Mouse (Mus musculus): ENCODE results near the gene Cdr2.
"Not testable (repeated sequence)": the region's sequence is repeated elsewhere in the genome, so short reads cannot be mapped to it uniquely, and the experiment has no call there.

Gene Cdr2

GRCm38 (mm10) chr7:120972471-120972870 is 9.6 kb downstream of the Cdr2 start:
- CTCF ChIA-PET = interaction anchor here (0.7 kb wide), 1 partner anchor 39 kb away, joined by 5 read pairs; no protein-coding TSS in a partner anchor

GRCm38 (mm10) chr7:120970112-120970511 is 12.0 kb downstream of the Cdr2 start:
- CTCF ChIA-PET = no interaction called here

DNA sequence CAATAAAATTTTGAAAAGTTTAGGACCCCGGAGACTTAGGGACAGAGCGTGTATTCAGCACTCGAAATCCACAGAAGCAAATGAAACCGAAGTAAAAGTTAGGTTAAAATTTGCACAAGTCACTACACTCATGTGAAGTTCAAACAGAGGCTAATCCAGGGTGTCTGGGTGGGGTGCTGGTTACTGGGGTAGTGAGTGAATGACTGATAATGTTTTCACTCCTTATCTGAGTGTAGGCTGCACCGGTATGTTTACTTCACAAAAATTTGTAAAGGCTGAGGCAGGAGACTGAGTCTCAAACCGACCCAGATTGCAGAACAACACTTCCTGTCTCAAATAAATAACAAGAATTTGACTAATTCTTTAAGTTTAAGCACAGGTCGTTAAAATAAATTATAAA is 12.9 kb downstream of the Cdr2 start:
- CTCF ChIA-PET = no interaction called here

GRCm38 (mm10) chr7:120963126-120963525 is 19.0 kb downstream of the Cdr2 start:
- CTCF ChIA-PET = no interaction called here

- CTCF ChIA-PET = no interaction called here
Observed at GRCm38 (mm10) chr7:120961893-120962292, 20.2 kb downstream of the Cdr2 start.

- CTCF ChIA-PET = no interaction called here
Observed at GRCm38 (mm10) chr7:120960601-120961000, 21.5 kb downstream of the Cdr2 start.

DNA sequence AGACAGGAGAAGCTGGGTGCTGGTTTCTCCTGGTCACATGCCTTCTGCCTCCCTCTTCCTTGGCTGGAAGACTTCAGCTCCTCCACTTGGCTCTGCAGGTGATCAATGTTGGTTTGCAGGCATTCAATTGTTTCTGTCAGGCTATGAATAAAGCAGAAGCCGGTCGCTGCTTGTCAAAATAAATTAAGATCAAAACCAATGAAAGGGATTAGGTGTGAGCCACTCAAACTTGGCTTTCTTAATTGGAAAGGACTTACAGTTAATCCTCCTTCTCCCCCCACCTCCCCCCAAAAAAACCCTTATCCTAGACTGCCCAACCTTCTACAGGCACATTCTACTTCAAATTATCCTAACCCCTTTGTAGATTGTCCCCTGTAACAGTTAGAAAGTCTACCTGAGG is 22.0 kb downstream of the Cdr2 start:
- CTCF ChIA-PET = no interaction called here

DNA sequence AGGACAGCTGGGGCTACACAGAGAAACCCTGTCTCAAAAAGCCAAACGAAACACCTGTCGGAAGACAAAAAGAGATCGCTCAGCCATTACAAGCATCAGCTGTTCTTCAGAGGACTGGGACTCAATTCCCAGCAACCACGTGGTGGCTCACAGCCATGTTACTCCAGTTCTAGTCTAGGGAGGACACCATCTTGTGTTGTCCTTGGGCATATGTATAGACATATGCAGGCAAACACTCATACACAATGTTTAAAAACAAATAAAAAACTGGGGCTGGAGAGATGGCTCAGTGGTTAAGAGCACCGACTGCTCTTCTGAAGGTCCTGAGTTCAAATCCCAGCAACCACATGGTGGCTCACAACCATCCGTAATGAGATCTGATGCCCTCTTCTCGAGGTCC is 28.5 kb downstream of the Cdr2 start:
- CTCF ChIA-PET = not testable (repeated sequence)

DNA sequence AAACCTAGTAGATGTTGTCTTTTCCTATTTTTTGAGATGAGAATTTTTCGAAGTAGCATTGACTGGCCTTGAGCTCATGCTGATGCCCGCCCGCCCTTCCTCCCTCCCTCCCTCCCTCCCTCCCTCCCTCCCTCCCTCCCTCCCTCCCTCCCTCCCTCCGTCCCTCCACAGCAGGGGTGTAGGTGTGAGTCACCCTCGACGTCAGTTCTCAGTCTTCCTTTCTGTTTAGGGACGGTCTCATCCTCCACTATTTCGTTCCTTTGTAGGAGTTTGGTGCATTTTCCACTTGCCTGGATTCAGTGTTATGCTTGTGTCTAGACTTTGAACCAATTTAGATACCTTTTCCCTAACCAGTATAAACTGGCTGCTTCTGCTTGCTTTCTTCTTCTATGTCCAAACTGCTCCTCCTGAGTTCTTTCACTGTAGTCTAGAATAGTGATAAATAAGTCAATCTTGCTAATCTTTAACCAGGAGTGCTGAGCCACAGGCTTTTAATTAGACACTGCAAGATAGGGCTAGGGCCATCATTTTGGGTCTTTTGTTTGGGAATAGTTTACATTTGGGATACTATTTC is 38.1 kb downstream of the Cdr2 start:
- CTCF ChIA-PET = interaction anchor here (0.7 kb wide), 1 partner anchor 134 kb away, joined by 15 read pairs; no protein-coding TSS in a partner anchor

DNA sequence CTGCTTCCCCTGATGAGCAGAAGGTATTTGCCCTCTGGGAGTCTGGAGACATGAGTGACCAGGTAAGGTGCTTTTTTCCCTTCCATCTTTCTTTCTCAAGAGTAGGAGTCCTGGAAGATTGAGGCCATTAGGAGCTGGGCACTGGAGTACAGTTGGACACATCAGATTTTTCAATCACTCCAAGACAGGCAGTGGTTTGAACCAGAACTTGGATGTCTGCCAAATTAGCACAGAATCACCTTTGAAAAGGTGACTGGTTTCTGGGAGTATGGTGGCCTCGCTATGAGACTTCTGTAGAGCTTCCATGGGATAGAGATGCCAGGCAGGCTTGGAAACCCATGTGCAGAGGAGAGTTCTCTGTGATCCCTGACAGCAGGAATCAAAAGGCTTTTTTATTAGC is 39.6 kb downstream of the Cdr2 start:
- CTCF ChIA-PET = no interaction called here

DNA sequence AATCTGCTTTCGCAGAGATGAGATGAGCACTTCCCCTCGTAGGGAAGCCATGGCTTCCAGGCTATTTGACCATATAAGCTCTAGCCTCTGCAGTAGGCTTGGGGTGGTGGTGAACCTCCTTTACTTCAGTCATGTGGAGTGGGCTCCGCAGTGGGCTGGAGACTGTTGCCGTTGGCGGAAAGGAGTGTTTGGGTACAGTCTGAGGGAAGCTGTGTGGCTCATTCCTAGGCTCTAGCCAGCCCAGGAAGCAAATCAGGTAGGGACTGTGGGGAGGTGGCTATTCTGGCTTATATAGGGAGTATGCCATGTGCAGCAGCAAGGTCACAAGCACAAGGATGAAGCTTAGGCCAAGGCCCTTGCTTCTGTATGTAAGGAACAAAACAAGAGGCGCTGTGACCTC is 40.9 kb downstream of the Cdr2 start:
- CTCF ChIA-PET = no interaction called here

GRCm38 (mm10) chr7:120940343-120940742 is 41.8 kb downstream of the Cdr2 start:
- CTCF ChIA-PET = no interaction called here

DNA sequence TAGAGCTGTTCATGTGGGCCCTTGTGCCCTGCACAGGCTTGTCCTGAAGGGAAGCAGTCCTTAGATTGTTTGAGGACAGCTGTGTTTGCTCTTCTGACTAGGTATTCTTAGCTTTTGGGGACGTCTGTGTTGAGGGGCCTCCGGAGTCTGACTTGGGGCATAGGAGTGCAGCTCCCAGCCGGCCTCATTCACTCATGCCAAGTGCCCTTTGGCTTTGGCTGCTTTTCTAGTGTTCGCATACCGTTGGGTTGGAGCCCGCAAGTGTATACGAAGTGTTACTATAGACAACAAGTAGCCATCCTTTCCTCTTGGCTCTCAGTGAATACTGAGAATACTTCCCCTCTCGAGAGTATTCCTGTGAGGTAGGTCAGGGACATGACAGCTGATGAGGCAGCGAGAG is 43.9 kb downstream of the Cdr2 start:
- CTCF ChIA-PET = no interaction called here

DNA sequence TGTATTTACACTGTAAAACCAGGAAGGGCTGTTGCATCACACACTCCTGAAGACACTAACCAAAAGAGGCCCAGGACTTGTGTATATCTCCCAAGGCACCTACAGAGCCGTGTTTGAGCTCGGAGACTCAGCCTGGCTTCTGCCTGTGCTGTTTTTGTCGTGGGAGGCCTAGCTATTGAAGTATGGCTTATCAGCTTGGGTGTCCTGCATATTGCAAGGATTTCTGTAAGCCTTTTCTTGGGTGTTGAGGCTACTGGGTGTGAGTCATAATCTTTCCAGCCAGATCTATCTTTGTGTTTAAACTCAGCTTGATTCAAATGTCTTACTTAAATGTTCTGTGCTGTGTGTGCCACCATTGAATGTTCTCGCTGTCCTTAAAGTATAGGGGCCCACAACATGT is 45.6 kb downstream of the Cdr2 start:
- CTCF ChIA-PET = no interaction called here

DNA sequence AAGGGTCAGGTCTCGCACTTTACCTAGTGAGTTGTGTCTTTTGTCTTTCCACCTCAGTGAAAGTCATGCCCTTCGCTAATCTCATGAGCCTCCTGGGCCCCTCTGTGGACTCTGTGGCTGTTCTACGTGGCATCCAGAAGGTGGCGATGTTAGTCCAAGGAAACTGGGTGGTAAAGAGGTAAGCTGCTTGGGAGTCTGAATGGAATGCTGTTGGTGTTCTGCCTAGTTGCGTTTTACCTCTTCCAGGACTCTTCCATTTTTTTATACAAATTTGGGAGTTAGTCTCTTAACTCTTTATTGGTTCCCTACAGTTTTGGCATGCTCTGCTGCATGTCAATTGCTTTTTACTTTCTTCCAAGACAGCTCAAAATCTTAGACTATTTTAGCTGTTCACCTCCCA is 47.4 kb downstream of the Cdr2 start:
- CTCF ChIA-PET = no interaction called here

- CTCF ChIA-PET = no interaction called here
Observed at GRCm38 (mm10) chr7:120933680-120934195, 48.4 kb downstream of the Cdr2 start.

DNA sequence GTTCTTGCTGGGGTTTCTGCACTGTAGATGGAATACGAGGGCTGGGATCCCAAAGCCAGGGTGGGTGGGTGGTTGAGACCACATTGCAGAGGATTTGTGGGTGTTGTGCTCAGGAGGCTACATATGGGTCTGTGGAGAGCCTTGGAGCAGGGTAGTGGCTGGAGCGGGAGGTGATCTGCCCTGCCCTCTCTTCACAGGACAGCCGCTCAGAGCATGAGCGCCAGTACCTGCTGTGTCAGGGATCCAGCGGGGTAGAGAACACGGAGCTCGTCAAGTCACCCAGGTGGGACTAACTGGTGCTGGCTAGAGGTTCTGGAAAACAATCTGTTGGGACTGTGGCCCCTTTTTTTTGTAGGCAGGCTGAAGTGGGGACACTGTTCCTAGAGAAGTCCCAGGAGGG is 49.0 kb downstream of the Cdr2 start:
- CTCF ChIA-PET = no interaction called here

GRCm38 (mm10) chr7:120918526-120918962 is 63.6 kb downstream of the Cdr2 start:
- CTCF ChIA-PET = interaction anchor here (0.9 kb wide), 1 partner anchor 82 kb away, joined by 3 read pairs; no protein-coding TSS in a partner anchor

DNA sequence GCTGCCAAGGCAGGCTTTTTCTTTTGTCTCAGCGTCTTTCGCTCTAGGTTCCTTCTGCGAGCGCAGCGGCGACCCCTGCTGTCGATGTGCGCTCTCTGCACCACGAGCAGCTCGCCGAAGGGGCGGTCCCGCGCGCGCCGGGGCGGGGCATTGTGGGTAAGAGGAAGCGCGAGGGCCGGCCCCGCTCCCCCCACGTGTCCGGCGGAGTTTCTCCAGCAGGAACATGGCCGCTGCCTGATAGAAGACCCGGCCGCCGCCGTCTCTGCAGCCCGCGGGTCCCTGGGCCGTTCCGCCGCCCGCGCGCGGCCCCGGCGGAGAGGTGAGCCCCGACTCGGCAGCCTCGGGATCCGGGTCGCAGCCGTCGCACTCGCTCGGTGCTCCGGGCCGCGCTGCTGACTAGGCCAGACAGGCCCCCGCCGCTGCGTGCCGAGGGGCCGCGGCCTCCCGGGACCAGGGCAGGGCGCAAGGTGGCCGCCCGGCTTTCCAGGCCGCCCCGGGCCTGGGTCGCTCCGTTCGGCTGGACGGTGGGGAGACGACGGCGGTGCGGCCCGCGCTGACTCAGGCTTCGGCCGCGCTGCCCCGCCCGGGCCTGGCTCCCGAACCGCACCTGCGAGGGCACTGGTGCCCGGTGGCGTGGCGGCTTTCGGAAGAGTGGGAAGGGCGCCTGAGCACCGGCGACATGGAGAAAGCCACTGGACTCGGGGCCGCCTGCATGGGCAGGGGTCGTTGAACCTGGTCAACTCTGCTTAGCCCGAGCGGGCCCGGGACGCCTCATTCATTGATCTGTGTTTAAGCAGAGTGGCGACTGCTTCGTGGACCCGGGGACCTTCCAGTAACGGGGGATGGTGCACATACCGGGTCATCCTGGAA is 64.3 kb downstream of the Cdr2 start, which contains the start of gene Polr3e:
Polr3e (plus strand) TSS at position 153 of the 870 bp plus-strand sequence.
- CTCF ChIA-PET = no interaction called here

DNA sequence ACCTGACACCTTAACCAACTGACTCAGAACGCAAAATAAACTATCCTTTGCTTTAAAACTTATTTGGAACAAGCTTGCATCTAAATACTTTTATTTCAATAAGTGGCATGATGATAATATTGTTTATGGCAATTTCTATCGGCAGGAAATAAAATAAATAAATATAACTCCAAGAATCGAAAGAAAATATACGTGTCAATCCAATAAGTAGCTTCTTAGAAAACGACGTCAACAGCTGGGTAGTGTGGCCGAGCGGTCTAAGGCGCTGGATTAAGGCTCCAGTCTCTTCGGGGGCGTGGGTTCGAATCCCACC is 64.9 kb downstream of the Cdr2 start:
- CTCF ChIA-PET = interaction anchor here (0.6 kb wide), 1 partner anchor 70 kb away, joined by 4 read pairs; no protein-coding TSS in a partner anchor

DNA sequence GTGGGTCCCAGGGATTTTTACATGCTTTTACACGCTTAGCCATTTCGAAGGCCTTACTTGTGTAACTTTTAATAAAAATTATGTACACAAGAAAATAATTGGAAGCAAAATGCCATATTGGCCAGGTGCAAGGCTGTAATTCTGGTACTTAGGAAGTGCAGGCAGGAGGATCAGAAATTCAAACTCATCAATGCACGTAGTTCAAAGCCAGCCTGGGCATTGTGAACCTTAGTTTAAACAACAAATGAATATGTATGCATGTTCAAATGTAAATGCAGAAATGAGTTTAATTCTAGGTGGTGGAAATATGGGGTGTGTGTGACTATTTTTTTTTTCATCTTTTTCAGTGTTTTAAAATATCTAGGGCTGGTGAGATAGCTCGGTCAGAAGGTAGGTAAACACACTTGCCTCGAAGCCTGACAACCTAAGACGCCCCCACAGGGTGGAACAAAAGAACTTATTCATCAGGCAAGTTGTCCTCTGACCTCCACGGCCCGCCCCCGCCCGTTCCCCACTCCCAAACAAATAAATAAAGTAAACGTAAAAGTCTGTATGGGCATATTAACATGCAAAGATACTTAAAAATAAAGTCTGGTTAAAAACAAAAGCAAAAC is 65.7 kb downstream of the Cdr2 start:
- CTCF ChIA-PET = interaction anchor here (0.6 kb wide), 1 partner anchor 235 kb away, joined by 3 read pairs; no protein-coding TSS in a partner anchor

- CTCF ChIA-PET = interaction anchor here (0.6 to 1.6 kb wide), 2 partner anchors 59 to 78 kb away, joined by 3 to 5 read pairs; no protein-coding TSS in a partner anchor
Observed at GRCm38 (mm10) chr7:120913332-120913731, 68.8 kb downstream of the Cdr2 start.

DNA sequence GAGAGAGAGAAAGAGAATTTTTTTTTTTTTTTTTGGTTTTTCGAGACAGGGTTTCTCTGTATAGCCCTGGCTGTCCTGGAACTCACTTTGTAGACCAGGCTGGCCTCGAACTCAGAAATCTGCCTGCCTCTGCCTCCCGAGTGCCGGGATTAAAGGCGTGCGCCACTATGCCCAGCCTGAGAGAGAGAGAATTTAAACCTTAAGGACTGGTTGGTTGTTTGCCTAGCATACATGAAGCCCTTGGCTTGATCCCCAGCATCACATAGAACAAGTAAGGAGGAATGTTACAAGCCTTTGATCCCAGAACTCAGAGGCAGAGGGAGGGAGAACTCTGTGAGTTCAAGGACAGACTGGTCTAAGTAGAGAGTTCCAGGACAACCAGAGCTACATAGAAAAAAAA is 70.8 kb downstream of the Cdr2 start:
- CTCF ChIA-PET = not testable (repeated sequence)
